29 mouse cellular contexts compared by ENCODE assay signal in genomic region chr4:97820474-97821259, GRCm38 (mm10). TPM values are rescaled to one million over a fixed set of nuclear protein-coding genes. Genes with fewer than 3 reads are reported as not detected.
DNase-seq lines count a peak whose midpoint lies in the region; TF ChIP-seq lines count a peak whose summit lies in the region.
"Had no signal": no experiment of that assay in that cellular context is flagged by ENCODE, and none has a peak within 500 bp of the region (broad histone marks: within the 10 kb centered on the region; RNA-seq: fewer than 3 reads in every experiment).

No protein-coding gene starts in this region.

- peak; percentile 84 for DNase-seq in heart, adult 11 months
- no peak for DNase-seq in heart, adult 9 months (ENCODE audit: low spot score in 2 of 2)
- peak; percentile 88 for DNase-seq in liver, adult 2 months (ENCODE audit: extremely low read depth, low read depth, low spot score)
- no peak for DNase-seq in liver
- DNase-seq in adrenal gland, postnatal 10 days, result peak; percentile 69
- peak; percentile 41 to 61 for DNase-seq in adrenal gland, postnatal 36 days
- no peak for DNase-seq in thymus, postnatal 4 days
- DNase-seq: B cell, adult 2 months; cerebellum, adult 8-10 months; cerebellum, postnatal 25 days; gastrocnemius, postnatal 25 days; heart, adult 18-20 months; liver, embryonic 13.5 days; thymus, adult 2 months; thymus, postnatal 36 days had no signal

- no peaks in the 10 kb centered on the region for H3K27me3 ChIP-seq in liver, adult 2 months (ENCODE audit: control insufficient read depth, insufficient read depth, low read length)
- H3K27me3 ChIP-seq: CH12.LX; embryonic facial prominence, embryonic 15.5 days; forebrain, embryonic 13.5 days; heart, embryonic 13.5 days; hindbrain, embryonic 12.5 days; liver, embryonic 13.5 days; lung, embryonic 15.5 days; midbrain, embryonic 15.5 days had no signal

- 19% methylated on average over 4 of the region's 4 CpGs for WGBS in liver, adult 2 months

- no peak for TF ChIP-seq POLR2A in liver, adult 2 months (IDR thresholded peaks at IDR 0.05; ENCODE audit: extremely low read depth, insufficient read depth, low read length)

- peak overlapping the region; percentile 22 for H3K27ac ChIP-seq in liver, adult 2 months (replicated peaks; ENCODE audit: insufficient read depth, low read depth, low read length)
- H3K27ac ChIP-seq: embryonic facial prominence, embryonic 10.5 days; embryonic facial prominence, embryonic 15.5 days; forebrain, embryonic 13.5 days; heart, embryonic 13.5 days; hindbrain, embryonic 12.5 days; hindbrain, postnatal 0 days; liver, embryonic 13.5 days; lung, embryonic 15.5 days; midbrain, embryonic 10.5 days; midbrain, embryonic 15.5 days had no signal

- no peak overlapping the region for H3K9ac ChIP-seq in liver, adult 2 months (ENCODE audit: low read depth, low read length)
- H3K9ac ChIP-seq: embryonic facial prominence, embryonic 15.5 days; forebrain, embryonic 13.5 days; heart, embryonic 13.5 days; hindbrain, embryonic 12.5 days; liver, embryonic 13.5 days; lung, embryonic 15.5 days; midbrain, embryonic 15.5 days had no signal

- peaks cover 2% of the 10 kb centered on the region; the same call in 1 of the 2 replicates for H3K36me3 ChIP-seq in liver, adult 2 months (ENCODE audit: control insufficient read depth, insufficient read depth, low read length)
- H3K36me3 ChIP-seq: embryonic facial prominence, embryonic 10.5 days; embryonic facial prominence, embryonic 15.5 days; hindbrain, embryonic 12.5 days; liver, embryonic 13.5 days; lung, embryonic 15.5 days; midbrain, embryonic 10.5 days; midbrain, embryonic 15.5 days had no signal

- H3K4me3 ChIP-seq in liver, adult 2 months (ENCODE audit: insufficient read depth, low read depth, low read length), result no peak overlapping the region
- H3K4me3 ChIP-seq: embryonic facial prominence, embryonic 10.5 days; embryonic facial prominence, embryonic 15.5 days; forebrain, embryonic 13.5 days; heart, embryonic 13.5 days; hindbrain, embryonic 12.5 days; liver, embryonic 13.5 days; lung, embryonic 15.5 days; midbrain, embryonic 10.5 days; midbrain, embryonic 15.5 days had no signal

- H3K79me2 ChIP-seq in liver, adult 2 months (ENCODE audit: control insufficient read depth, insufficient read depth, low read length), result peaks cover 31% of the 10 kb centered on the region

- peaks cover 41% of the 10 kb centered on the region for H3K4me1 ChIP-seq in liver, adult 2 months (ENCODE audit: control insufficient read depth, insufficient read depth, low read length)
- H3K4me1 ChIP-seq: liver, embryonic 13.5 days had no signal

- no peak for TF ChIP-seq CTCF in liver, adult 2 months (IDR thresholded peaks at IDR 0.05; ENCODE audit: low read depth, low read length)

RNA-seq across cellular contexts. Expression of gene E130114P18Rik, which starts 42.8 kb away (rescaled TPM):
- not detected in 2 replicates for total RNA-seq in liver, adult 2 months (2014; rRNA removed)
- polyA plus RNA-seq in liver, adult 2 months (2012; rRNA removed), result not detected in 2 replicates
- total RNA-seq in adrenal gland, postnatal 10 days (2021), result under 1 TPM; 0.48 to 0.69 TPM
- total RNA-seq in adrenal gland, postnatal 36 days (2021), result not detected
- total RNA-seq: CH12.LX; ES-E14; heart, adult 18-20 months; heart, postnatal 25 days; megakaryocyte progenitor cell, adult 5-6 weeks; neutrophil, adult 5-6 weeks had no signal

RNA-seq across cellular contexts. Expression of gene Nfia, which starts 48.1 kb away (rescaled TPM):
- 12.5 and 20.0 TPM in 2 replicates for total RNA-seq in liver, adult 2 months (2014; rRNA removed)
- 31.7 and 32.2 TPM in 2 replicates for polyA plus RNA-seq in liver, adult 2 months (2012; rRNA removed)
- total RNA-seq in adrenal gland, postnatal 10 days (2021), result 100 to 1,000 TPM; 212 to 228 TPM
- total RNA-seq in adrenal gland, postnatal 36 days (2021), result 100 to 1,000 TPM; 124 to 204 TPM
- total RNA-seq: CH12.LX had no signal

Comparison
In these comparisons a context has a peak if more than half of its experiments do, and no peak if none do; other contexts are left out.
1. DNase-seq: peak in heart, adult 11 months (single experiment), liver, adult 2 months (single experiment), adrenal gland, postnatal 10 days (single experiment) and adrenal gland, postnatal 36 days (2 of 2); none in heart, adult 9 months (0 of 2), liver (single experiment) and thymus, postnatal 4 days (single experiment).